Mouse (Mus musculus) E14TG2a.4 (cell line): Measurements from ENCODE around the gene Olfr642.

ENCODE experiments used
- CTCF ChIP-seq: conservative IDR thresholded peaks from 2 replicates; pipeline ENCODE4 v1.5.1; 2014; ENCODE audit warnings: low read length
- NANOG ChIP-seq: IDR thresholded peaks from 2 replicates; pipeline ENCODE4 v1.6.1; 2014; ENCODE audit warnings: borderline replicate concordance, low read length, mixed read lengths
- POU5F1 ChIP-seq: IDR thresholded peaks from 2 replicates; pipeline ENCODE4 v1.6.1; 2014; ENCODE audit warnings: low read length, borderline replicate concordance

- no peak for TF ChIP-seq CTCF
- no peak for TF ChIP-seq NANOG
- no peak for TF ChIP-seq POU5F1
Observed at GRCm38 (mm10) chr7:104035145-104035544, 17.3 kb downstream of the Olfr642 start, which contains the start of gene Olfr641.
